Mouse (Mus musculus) midbrain, embryonic 14.5 days (tissue): Measurements from ENCODE around the gene Olfr250. TPM values are rescaled to one million over a fixed set of nuclear protein-coding genes. Genes with fewer than 3 reads are reported as not detected.
"Not testable (repeated sequence)": the region's sequence is repeated elsewhere in the genome, so short reads cannot be mapped to it uniquely, and the experiment has no call there.

ENCODE experiments used
- ATAC-seq: fragments of 200-750 bp; cut with Nextera tagmentation; 2 replicates; pipeline ENCODE4 v1.8.0; 2017; ENCODE audit warnings: moderate number of reproducible peaks, moderate library complexity; ENCODE audit not compliant: low FRiP score, low TSS enrichment
- DNase-seq: peaks from one replicate; pipeline ENCODE4 v3.0.0-alpha.2; 2015
- H3K27ac ChIP-seq: fragments of 300-500 bp; sonication (generic); replicated peaks from 2 replicates; pipeline ENCODE4 v1.5.1; 2014; ENCODE audit warnings: mild to moderate bottlenecking, low read depth, low read length, moderate library complexity
- H3K27me3 ChIP-seq: fragments of 300-500 bp; sonication (generic); 2 replicates; pipeline ENCODE4 v1.6.1; 2014; ENCODE audit warnings: low read length, control low read depth, mixed read lengths; ENCODE audit not compliant: control insufficient read depth, insufficient read depth
- H3K36me3 ChIP-seq: fragments of 300-500 bp; sonication (generic); 2 replicates; pipeline ENCODE4 v1.6.1; 2014; ENCODE audit warnings: low read length, control low read depth; ENCODE audit not compliant: control insufficient read depth, insufficient read depth
- H3K4me1 ChIP-seq: fragments of 300-500 bp; sonication (generic); 2 replicates; pipeline ENCODE4 v1.6.1; 2014; ENCODE audit warnings: mild to moderate bottlenecking, antibody characterized with exemption, low read length, control low read depth; ENCODE audit not compliant: control insufficient read depth, insufficient read depth
- H3K4me2 ChIP-seq: fragments of 300-500 bp; sonication (generic); 2 replicates; pipeline ENCODE4 v1.6.1; 2014; ENCODE audit warnings: mild to moderate bottlenecking, low read length, moderate library complexity
- H3K4me3 ChIP-seq: fragments of 300-500 bp; sonication (generic); replicated peaks from 2 replicates; pipeline ENCODE4 v1.5.1; 2014; ENCODE audit warnings: low read depth, low read length
- H3K9ac ChIP-seq: fragments of 300-500 bp; sonication (generic); replicated peaks from 2 replicates; pipeline ENCODE4 v1.6.1; 2014; ENCODE audit warnings: mild to moderate bottlenecking, low read length, moderate library complexity
- H3K9me3 ChIP-seq: fragments of 300-500 bp; sonication (generic); 2 replicates; pipeline ENCODE4 v1.6.1; 2016; ENCODE audit warnings: low read length, control low read depth, mixed read lengths; ENCODE audit not compliant: control insufficient read depth
- WGBS: fragments of 180-500 bp; shearing (Covaris S2); extraction: QIAGEN DNeasy Blood & Tissue Kit; methylation state at CpG from one replicate; pipeline ENCODE4 v1.1.7; 2014; 5-methylcytosine and 5-hydroxymethylcytosine counted together
- polyA plus RNA-seq: library from polyadenylated mRNA; unstranded; fragments of >200 nt; fragmentation: Nextera tagmentation; extraction: Ambion mirVana; gene quantifications from 2 replicates; pipeline ENCODE4 v1.2.1, GENCODE M21; 2014

The Olfr250 gene
- not detected in 2 replicates for polyA plus RNA-seq

- 91% methylated on average over 2 of the region's 2 CpGs for WGBS
- no peaks in the 10 kb centered on the region for H3K4me1 ChIP-seq
- ATAC-seq = no peak
Measured at GRCm38 (mm10) chr9:38366596-38366995, at the start of gene Olfr250. Gene Olfr250 (plus strand): TSS chr9:38366896.

GRCm38 (mm10) chr9:38328760-38329159 lies 37.9 kb upstream of the Olfr250 start, which contains the start of gene Olfr25:
Gene Olfr25 (plus strand): TSS chr9:38329060.
- WGBS = 80% methylated on average over 3 of the region's 3 CpGs
- no peaks in the 10 kb centered on the region for H3K9me3 ChIP-seq
- H3K27ac ChIP-seq = no peak within 1 kb of the TSS
- no peak within 1 kb of the TSS for H3K4me3 ChIP-seq
- no peak within 1 kb of the TSS for H3K9ac ChIP-seq
- H3K4me2 ChIP-seq = no peak within 1 kb of the TSS
- no peaks in the 10 kb centered on the region for H3K4me1 ChIP-seq
- no peak for ATAC-seq
- no peaks in the 10 kb centered on the region for H3K27me3 ChIP-seq
- DNase-seq = no peak
- H3K36me3 ChIP-seq = no peaks in the 10 kb centered on the region

More at GRCm38 (mm10) chr9:38366596-38366995, at the start of gene Olfr250:
- H3K4me3 ChIP-seq = no peak within 1 kb of the TSS
- no peak within 1 kb of the TSS for H3K27ac ChIP-seq
- no peaks in the 10 kb centered on the region for H3K36me3 ChIP-seq
- no peaks in the 10 kb centered on the region for H3K27me3 ChIP-seq
- no peak within 1 kb of the TSS for H3K9ac ChIP-seq
- no peaks in the 10 kb centered on the region for H3K9me3 ChIP-seq
- no peak within 1 kb of the TSS for H3K4me2 ChIP-seq
- DNase-seq = no peak

GRCm38 (mm10) chr9:38348111-38348510 lies 18.6 kb upstream of the Olfr250 start, which contains the start of gene Olfr898:
Gene Olfr898 (plus strand): TSS chr9:38348411.
- no peaks in the 10 kb centered on the region for H3K36me3 ChIP-seq

GRCm38 (mm10) chr9:38376786-38377185 lies 10.1 kb downstream of the Olfr250 start, which contains the start of gene Olfr251:
Gene Olfr251 (plus strand): TSS chr9:38377086.
- Histone ChIP-seq H3K4me3 (no peak within 1 kb of the TSS), H3K27ac (no peak within 1 kb of the TSS), H3K36me3 (no peaks in the 10 kb centered on the region), H3K4me1 (no peaks in the 10 kb centered on the region), H3K4me2 (no peak within 1 kb of the TSS), H3K9ac (no peak within 1 kb of the TSS), H3K9me3 (no peaks in the 10 kb centered on the region), H3K27me3 (no peaks in the 10 kb centered on the region)
- WGBS = 70% methylated on average over 2 of the region's 2 CpGs
- ATAC-seq (no peak), DNase-seq (no peak)

More at GRCm38 (mm10) chr9:38348111-38348510, 18.6 kb upstream of the Olfr250 start, which contains the start of gene Olfr898:
- no peak within 1 kb of the TSS for H3K9ac ChIP-seq
- H3K27me3 ChIP-seq = no peaks in the 10 kb centered on the region
- no peaks in the 10 kb centered on the region for H3K4me1 ChIP-seq
- H3K27ac ChIP-seq = no peak within 1 kb of the TSS
- DNase-seq = no peak
- ATAC-seq = no peak
- H3K4me2 ChIP-seq = no peak within 1 kb of the TSS
- WGBS = 97% methylated on average over 4 of the region's 4 CpGs
- H3K9me3 ChIP-seq = no peaks in the 10 kb centered on the region
- H3K4me3 ChIP-seq = no peak within 1 kb of the TSS

GRCm38 (mm10) chr9:38401398-38401797 lies 34.7 kb downstream of the Olfr250 start, which contains the start of gene Olfr147:
Gene Olfr147 (plus strand): TSS chr9:38401698.
- Histone ChIP-seq H3K9me3 (no peaks in the 10 kb centered on the region), H3K9ac (no peak within 1 kb of the TSS), H3K27ac (no peak within 1 kb of the TSS), H3K4me1 (no peaks in the 10 kb centered on the region), H3K27me3 (no peaks in the 10 kb centered on the region), H3K4me2 (no peak within 1 kb of the TSS), H3K4me3 (no peak within 1 kb of the TSS), H3K36me3 (no peaks in the 10 kb centered on the region)
- WGBS = 90% methylated on average over 1 of the region's 1 CpGs
- ATAC-seq (no peak), DNase-seq (no peak)

- not testable (repeated sequence) for H3K27me3 ChIP-seq, H3K4me3 ChIP-seq, ATAC-seq, H3K27ac ChIP-seq, H3K9me3 ChIP-seq, H3K36me3 ChIP-seq, H3K9ac ChIP-seq, H3K4me1 ChIP-seq, DNase-seq, H3K4me2 ChIP-seq
- WGBS = 91% methylated on average over 3 of the region's 3 CpGs
Measured at GRCm38 (mm10) chr9:38407502-38407901, 40.8 kb downstream of the Olfr250 start.

GRCm38 (mm10) chr9:38413502-38413901 lies 46.8 kb downstream of the Olfr250 start:
- not testable (repeated sequence) for H3K4me2 ChIP-seq, H3K27me3 ChIP-seq, H3K4me3 ChIP-seq, H3K4me1 ChIP-seq, DNase-seq, H3K9ac ChIP-seq, H3K27ac ChIP-seq, ATAC-seq, H3K36me3 ChIP-seq, H3K9me3 ChIP-seq
- 97% methylated on average over 14 of the region's 14 CpGs for WGBS

Other genes with a start within 250 kb of the Olfr250 start
- not detected in 2 replicates for gene Olfr890, start 224.4 kb upstream of the Olfr250 start, polyA plus RNA-seq
- gene Olfr891, start 186.1 kb upstream of the Olfr250 start, polyA plus RNA-seq = not detected in 2 replicates
- not detected in 2 replicates for gene Olfr893, start 158.5 kb upstream of the Olfr250 start, polyA plus RNA-seq
- not detected in 2 replicates for gene Olfr894, start 148.8 kb upstream of the Olfr250 start, polyA plus RNA-seq
- gene Olfr143, start 114.1 kb upstream of the Olfr250 start, polyA plus RNA-seq = not detected in 2 replicates
- gene Olfr895, start 99.0 kb upstream of the Olfr250 start, polyA plus RNA-seq = not detected in 2 replicates
- not detected in 2 replicates for gene Olfr896-ps1, start 75.8 kb upstream of the Olfr250 start, polyA plus RNA-seq
- gene Olfr25, start 37.8 kb upstream of the Olfr250 start, polyA plus RNA-seq = not detected in 2 replicates
- gene Olfr898, start 18.5 kb upstream of the Olfr250 start, polyA plus RNA-seq = not detected in 2 replicates
- not detected in 2 replicates for gene Olfr251, start 10.2 kb downstream of the Olfr250 start, polyA plus RNA-seq
- not detected in 2 replicates for gene Olfr147, start 34.8 kb downstream of the Olfr250 start, polyA plus RNA-seq
- gene Olfr901, start 62.6 kb downstream of the Olfr250 start, polyA plus RNA-seq = not detected in 2 replicates
- not detected in 2 replicates for gene Olfr902, start 80.8 kb downstream of the Olfr250 start, polyA plus RNA-seq
- gene Olfr904, start 96.2 kb downstream of the Olfr250 start, polyA plus RNA-seq = not detected in 2 replicates
- gene Olfr905, start 104.2 kb downstream of the Olfr250 start, polyA plus RNA-seq = not detected in 2 replicates
- not detected in 2 replicates for gene Olfr906, start 120.2 kb downstream of the Olfr250 start, polyA plus RNA-seq
- not detected in 2 replicates for gene Olfr907, start 128.9 kb downstream of the Olfr250 start, polyA plus RNA-seq
- not detected in 2 replicates for gene Olfr911-ps1, start 154.7 kb downstream of the Olfr250 start, polyA plus RNA-seq
- gene Olfr910, start 171.0 kb downstream of the Olfr250 start, polyA plus RNA-seq = not detected in 2 replicates
- gene Olfr912, start 213.3 kb downstream of the Olfr250 start, polyA plus RNA-seq = not detected in 2 replicates
- not detected in 2 replicates for gene Olfr913, start 225.9 kb downstream of the Olfr250 start, polyA plus RNA-seq
- gene Olfr914, start 238.2 kb downstream of the Olfr250 start, polyA plus RNA-seq = not detected in 2 replicates